Mouse (Mus musculus) induced T-regulatory cell, adult 2 months (primary cell): ENCODE results near the gene Spats2l.

Experiments used
- DNase-seq: peaks from one replicate; pipeline ENCODE4 v3.0.0-alpha.2; 2012; ENCODE audit warnings: low read depth

Gene Spats2l

DNA sequence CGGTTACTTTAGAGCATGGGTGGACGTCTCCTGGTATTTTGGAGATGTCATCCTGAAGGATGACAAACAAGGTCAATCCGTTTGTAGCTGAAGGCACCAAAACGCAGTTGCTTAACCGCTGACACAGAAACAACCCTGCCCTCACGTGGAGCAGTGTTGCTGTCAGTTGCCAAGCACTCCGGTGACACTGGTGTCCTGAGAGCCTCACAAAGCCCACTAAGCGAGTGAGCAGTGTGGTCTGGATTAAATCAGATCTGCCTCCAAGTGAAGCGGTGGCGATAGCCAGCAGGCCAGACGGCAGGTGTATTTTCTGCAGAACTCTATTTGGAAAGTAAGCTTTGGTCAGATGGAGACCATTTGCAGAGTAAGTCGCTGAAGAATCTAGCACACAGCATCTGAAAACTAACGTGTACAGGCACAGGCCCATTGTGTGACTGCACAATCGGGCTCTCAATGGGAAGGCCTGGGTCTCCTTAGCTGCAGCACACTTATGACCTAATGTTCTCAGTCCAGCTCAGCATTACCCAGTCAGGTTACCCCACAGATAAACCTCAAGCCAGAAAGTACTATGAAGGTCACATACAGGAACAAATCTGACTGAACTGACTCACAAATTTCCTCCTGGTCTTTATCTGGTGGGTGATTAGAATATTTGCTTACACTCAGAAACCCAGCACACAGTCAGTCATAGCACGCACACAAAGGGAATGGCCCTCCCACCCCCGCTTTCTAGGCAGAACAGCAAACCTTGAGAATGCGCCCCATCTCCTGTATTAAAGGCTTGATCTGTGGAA is 51.2 kb downstream of the Spats2l start:
- no peak for DNase-seq

DNA sequence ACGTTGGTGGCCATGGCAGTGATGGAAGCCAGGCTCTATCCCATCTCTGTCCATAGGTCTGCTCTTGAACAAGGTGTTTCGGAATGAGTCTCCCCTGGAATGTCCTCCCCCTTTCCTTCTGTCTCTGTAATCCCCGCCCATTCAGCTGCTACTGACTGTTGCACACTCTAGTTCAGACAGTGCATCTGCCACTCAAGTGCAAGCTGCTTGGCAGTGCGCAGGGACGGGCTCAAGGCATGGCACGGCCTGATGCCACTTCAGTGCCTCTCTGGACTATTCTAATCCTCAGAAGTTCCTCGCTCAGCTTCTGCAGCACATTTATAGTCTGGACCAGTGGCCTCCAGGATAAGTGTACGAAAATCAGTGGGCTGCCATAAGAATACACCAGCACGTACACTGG is 52.3 kb downstream of the Spats2l start:
- no peak for DNase-seq

DNA sequence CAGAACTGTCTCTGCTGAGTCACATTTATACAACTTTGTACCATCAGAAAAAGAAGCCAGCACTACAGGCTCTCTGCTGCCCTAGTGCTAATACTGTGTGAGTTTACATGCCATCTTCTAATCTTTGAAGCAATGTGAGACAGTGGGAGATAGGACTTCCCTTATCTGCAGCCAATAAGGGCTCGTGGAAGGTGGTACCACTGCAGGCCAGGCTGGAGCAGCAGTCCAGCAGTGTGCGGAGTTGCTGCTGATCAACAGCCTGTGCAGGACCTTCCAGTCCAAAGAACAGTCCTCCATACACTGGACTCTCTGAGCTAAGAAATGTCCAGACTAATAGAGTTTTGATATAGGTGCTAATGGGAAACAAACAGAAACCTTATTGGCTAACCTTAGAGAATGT is 59.2 kb downstream of the Spats2l start:
- DNase-seq, result no peak

DNA sequence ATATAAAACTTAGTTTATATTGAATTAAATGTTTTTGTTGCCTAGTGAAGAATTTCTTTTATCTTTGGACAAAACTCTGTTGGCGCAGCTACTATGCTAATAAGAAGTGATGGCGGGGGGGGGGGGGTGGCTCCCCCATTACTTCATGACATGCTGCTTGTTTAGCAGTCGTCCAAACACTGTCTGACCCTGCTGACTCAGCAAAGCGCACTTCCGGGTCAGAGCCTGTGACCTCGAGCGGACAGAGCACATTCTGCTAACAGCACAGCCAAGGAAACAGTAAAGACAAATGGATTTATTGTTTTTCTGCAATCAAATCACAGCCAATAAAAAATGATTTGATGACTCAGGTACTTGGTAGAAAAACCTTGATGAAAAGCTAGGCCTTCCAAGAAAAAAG is 61.2 kb downstream of the Spats2l start:
- no peak for DNase-seq

DNA sequence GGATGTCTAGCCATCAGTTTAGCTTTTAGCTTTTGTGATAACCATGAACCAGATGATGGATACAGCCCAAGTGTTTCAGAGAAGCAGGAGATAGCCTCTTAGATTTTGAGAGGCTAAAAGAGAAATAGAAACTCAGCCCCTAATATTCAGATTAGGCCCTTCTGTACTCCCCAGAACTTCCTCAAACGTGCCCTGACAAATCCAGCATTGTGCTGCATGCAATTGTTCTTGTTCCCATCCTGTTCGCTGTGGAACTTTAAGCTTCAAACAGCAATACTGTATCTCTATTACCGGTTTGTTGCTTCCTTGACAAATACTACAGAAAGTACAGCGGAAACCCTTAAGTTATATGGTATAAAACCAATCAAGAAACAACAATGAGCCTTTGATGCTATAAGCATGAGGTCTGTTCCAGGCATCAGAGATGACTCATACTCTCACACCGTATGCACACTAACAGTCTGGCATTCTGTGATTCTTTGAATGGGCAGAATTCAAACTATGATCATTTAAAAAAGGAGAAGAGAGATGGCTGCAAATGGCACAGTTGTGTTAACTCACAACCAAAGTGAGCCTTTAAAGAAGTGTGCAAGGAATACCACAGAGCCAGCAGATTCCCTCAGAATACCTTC is 62.8 kb downstream of the Spats2l start:
- no peak for DNase-seq

DNA sequence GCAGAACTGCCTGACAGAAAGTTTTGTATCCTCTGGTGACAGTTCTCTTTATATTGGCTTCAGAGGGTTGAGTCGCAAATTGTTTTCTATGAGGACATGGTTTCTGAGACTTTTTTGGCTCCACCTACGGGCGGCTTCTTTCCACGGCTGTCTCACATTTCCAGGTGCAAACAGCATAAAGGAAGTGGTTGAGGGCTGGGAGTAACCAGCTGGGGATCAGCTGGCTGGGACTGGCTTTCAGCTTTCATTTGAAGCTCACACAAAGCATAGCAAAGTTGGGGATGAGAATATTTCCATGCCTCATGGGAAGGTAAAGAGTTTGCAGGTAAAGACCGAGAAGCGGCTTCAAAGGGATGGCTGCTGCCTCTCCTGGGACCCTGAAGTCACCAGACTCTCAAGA is 65.9 kb downstream of the Spats2l start:
- DNase-seq, result peak; percentile 13

DNA sequence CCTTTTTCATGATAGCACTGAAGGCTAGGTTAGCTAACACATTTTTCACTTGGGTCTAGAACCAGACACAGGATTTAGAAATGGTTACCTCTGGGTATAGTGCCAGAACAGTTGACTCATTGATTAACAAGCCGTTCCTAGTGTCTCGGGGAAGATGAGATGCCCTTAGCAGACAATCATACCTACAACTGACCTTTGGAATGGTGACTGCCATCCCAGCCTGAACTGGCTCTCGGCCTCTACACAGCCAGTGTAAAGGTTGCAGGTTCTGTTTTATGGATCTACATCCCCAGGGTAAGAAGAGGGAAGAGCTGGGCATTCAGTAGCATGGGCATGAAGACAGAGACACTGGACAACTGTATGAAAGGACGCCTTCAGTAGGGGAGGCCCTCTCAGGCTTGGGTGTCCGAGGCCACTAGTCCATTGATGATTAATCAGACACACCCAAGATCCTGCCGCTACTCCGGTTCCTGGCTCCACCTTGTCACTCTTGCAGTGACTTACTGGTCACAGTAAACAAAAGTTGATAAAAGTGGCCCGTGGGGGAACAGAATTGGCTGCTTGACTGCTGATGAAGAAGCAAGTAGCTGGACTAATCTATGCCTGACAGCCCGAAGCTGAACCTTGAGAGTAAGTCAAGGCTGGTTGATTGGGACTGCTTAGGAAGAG is 71.2 kb downstream of the Spats2l start:
- DNase-seq, result no peak

DNA sequence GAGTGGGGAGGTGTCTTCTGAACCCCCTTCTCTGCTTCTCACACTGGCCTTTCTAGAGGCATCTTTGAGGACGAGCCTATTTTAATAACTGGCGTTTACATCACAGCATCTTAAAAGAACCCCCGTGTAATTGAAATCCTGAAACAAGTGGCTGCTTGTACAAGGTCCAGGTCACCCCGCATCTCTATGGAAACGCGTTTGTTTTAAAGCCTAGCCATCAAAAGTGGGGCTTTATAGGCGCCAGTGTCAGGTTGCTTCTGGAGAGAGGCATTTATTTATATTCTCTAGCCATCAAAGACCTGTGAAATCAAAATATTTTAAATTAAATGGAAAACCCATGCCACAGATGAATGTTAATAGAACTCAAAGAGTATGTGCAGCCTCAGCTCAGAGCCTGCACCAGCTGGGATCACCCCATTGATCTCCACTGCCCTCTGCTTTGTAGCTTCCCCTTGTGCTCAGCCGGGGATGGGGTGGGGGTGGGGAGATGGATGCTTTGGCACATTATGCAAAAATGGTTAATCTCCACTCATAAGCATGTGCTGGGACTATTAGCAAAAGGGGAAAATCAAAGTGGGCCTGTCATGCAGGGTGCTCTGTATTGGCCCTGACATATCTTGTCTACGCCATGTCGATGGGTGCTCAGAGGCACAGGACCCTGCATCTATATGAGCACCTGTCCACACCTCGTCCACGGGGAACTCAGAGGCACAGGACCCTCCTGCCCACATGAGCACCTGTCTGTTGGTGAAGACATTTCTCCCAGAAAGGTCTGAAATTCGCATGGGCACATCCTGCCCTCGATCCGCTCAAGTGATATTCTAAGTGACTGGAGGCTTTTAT is 73.1 kb downstream of the Spats2l start:
- no peak for DNase-seq

DNA sequence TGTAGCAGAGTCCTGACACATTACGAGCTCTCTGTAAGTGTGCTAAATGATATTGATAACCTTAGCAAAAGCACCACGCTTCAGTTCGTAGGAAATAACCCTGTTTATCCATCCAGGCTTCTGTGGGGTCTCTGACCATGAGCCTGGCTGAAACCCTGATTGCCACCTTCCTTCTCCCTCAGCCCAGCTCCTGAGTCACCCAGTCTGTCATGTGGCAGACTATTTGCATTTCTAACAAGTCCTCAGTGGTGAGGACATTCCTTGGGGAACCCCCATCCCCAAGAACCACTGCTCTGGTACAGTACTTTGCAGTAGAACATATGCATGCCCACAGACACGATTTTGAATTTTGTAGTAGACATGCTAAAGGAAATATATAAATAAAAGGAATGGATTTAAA is 75.1 kb downstream of the Spats2l start:
- DNase-seq, result no peak

DNA sequence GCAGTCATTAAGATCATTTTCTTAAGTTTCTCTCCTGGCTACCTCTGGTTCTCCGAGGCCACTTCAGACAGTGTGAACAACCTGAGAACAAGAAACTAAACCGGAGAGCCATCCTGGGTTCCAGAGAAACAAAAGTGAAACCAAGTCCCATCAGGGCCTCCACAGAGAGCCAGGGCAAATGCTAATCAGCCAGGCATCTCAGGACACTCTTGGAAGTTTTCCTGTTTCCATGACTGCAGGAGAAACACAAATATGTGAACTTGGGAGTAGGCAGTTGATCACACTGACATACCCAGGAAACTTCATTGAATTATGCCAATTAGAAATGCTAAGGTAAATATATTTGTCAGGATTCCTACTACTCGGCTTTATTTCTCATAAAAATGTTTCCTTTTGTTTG is 76.0 kb downstream of the Spats2l start:
- DNase-seq, result no peak

DNA sequence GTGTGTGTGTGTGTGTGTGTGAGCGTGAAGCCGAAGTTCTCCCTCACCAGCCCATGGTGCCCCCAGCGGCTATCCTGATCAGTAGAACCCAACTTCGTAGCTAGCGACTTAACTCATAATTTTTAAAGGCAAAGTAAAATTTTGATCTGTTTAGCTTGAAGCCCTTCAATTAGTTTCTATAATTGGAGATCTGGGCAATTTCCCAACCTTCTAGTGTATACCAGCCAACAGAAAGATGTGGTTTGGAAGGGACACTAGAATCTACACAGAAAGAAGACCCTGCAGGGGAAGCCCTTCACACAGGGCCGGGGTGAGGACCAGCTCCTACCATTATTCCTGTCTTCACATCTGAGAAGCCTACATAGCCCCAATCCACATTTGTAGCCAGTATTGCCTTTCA is 77.9 kb downstream of the Spats2l start:
- DNase-seq, result no peak

DNA sequence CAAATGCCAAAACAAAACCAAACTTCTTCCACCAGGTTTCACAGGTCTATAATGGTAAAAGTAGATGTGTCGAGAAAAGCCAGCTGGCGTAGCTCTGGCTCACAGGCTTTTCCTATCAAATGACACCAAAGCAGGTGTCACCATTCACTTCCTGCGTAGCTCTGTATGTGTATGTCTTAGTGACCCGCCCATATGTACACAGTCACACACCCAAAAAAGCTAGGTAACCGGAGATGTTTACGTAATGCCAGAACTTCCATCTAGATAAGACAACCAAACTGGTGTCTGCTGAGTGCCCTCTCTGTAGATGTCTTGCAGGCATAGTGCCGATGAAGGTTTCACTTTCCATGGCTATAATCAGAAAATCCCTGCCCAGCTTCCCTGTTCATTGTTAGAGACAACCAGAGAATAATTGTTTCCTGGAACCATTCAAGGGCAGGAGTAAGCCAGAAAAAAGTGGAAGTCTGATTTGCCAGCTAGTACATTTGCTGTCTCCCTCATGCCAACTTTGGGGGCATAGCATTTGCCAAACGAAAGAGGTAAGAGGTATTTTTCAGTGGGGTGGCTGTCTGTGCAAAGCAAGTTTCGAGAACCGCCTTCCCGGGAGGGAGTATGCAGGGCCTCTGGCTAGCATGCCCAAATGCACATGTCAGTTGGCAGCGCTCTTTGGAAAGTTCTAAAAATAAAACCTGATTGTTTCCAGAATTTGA is 78.8 kb downstream of the Spats2l start:
- DNase-seq, result peak; percentile 28

DNA sequence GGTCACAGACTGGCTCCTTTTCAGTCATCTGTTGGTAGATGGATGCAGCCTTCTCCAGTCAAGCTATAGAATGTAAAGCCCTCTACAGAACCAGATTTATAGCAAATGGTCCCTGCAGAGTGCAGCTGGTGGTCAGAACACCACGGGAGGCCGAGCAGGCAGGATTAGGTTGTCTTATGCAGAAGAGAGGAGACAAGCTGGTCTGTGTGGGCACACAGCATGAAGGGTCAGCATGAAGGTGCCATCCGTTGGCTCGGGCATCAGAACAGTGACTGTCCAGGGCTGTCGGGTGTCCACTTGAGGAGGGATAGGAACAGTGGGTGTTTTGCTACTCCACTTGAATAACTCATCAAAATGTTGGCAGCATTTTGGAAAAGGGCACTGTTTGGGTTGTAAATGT is 83.8 kb downstream of the Spats2l start:
- DNase-seq, result no peak

DNA sequence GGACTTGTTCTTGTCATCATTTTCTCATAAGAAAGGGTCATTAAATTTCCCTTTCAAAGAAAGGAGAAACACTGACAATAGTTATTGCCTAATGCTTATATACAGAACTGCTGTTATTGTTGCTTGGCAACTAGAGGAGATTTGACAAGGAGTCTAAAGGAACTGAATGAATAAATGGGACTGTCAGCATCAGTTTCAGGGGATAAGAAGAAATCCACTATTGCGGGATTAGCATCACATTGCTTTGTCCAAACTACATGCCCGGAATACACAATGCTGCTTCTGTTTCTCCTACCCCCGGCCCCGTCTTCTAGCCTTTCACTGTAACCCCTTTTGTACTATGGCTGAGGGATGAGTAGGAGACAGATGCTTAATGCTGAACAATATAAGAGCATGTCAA is 88.1 kb downstream of the Spats2l start:
- DNase-seq, result no peak

DNA sequence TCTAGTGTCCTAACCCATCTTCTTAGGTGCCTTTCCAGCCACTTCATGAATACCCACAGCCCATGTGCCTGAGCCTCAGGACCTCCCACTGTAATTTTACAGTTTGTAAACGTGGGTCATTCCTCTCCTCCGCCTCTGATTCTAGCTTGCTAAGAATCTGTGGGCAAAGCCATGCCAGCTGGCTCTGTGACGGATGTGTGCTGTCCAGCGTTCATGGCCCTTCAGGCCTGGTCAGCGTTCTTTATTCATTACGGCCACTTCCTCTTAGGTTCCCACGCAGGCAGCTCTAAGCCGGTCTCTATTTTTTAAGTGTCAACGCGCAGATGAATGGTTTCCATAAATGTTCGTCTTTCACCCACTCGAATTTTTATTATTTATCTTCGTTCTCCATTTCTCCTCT is 94.7 kb downstream of the Spats2l start:
- DNase-seq, result no peak

DNA sequence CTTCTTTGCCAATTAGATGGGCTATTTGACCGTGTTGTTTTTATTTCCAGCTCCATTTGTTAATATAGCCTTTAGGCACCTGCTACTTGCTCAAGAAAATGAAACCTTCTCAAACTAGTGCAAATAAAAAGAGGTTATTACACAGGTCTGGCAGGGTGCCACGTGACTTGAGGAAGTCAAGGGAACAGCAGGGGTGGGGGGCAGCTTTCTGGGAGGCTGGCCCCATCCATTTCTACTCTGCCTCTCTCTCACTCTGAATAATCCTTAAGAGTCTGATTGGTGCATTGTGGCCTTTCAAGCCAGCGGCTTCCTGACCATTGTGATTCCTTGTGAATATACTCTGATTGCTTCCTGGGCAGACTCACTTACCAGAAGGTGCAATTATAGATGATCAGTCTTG is 98.0 kb downstream of the Spats2l start:
- no peak for DNase-seq

DNA sequence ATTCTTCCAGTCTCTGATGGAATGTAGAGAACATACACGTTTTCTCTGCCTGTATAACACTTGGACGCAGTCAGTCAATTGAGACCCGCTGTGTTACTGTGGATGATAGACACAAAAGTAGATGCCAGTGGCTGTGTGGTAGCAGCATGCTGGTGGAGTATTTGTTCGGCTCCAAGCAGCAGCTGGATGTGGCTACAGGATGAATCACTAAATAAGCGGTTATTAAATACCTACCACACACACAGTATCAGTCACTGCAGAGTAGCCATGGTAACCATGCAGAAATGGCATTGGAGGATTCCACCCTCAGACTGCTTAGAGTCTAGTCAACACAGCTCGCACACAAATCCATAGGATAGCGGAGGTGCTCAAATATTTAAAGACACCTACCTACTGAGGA is 100.0 kb downstream of the Spats2l start:
- DNase-seq, result no peak

DNA sequence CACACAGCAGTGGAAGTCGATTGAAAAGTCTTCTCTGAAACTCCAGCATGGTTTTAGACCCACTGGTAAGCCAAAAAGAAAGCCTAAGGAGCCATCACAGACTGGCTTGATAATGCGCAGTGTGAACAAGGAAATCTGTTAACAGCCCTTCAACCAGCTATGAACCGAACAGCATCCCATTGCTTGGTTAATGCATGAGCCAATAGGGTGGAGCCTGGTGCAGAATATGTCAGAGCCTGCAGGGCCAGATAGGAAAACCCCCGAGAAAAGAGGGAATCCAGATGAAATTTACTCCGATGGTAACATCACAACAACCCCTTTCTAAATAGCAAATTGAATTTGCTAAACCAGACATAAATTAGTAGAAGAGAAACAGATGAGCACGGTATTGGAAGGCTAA is 101.1 kb downstream of the Spats2l start:
- DNase-seq, result no peak

DNA sequence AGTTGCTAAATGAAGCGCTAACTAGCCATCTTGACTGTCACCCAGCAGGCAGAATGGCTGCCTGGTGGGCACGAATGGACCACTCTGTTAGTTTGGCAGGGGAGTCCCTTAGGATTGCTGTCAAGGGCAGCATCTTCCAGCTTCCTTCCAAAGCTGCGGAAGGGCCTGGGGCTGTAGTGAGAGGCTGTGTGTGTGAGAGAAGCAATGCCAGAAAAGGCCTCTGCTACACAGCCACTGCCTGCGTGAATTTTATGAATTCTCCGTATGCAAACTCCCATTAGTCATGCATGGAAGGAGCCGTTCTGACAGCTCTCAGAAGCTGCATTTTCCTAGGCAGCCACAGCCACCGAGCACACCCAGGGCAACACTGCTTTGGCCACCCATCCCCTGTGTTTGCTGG is 101.5 kb downstream of the Spats2l start:
- DNase-seq, result no peak

DNA sequence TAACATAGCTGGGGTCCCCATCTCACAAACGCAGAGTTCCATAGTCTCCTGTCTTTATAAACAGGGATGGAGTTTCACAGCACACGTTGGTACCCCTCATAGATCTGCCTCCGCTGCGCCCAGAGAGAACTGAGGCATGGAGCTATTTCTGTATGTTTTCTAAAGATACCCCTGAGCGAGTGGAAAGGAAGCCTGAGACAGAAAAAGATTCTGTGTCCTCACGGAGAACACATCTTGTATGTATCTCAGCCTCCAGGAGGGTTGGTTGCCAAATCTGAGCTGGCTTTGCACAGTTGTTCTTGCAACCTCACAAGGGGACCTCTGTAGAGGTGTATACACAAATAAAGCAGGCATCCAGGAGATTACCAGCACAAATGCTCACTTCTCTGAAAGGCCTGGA is 105.0 kb downstream of the Spats2l start:
- DNase-seq, result no peak

DNA sequence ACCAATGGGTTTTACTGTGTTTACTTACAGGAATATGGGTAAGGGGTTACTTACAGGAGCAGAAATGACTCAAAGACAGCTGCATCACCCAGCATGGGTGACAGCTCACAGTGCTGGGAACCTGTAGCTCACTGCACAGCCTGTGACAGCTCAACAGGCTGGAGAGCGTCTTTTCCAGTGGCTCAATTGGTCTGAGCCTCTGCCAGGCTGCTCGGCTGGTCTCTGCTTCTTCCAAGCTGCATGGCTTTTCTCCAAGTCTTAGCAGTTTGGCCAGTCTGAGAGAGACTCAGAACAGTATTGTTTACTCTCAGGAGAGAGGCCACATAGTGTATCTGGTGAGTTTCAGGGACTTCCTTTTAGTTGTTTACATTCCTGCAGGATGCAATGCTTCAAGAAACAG is 110.9 kb downstream of the Spats2l start:
- no peak for DNase-seq

DNA sequence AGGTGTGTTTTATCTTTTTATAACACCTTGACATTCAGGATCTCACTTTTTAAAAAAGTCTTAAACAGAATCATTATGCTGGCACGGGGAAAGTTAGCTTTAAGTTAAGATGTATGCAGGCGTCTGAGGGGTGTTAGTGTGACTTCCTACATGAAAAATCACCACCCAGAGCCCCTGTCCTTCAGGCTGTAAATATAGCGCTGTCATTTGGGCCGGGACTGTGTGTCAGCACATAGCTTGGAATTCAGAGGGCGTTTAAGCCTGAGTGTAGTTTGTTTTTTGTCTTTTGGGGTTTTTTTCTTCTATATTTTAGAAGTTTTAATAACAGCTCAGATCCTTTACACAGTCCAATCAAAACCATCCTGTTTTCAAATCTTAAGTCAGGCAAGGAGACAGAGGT is 115.8 kb downstream of the Spats2l start:
- DNase-seq, result no peak
